Mouse (Mus musculus) heart, embryonic 15.5 days (tissue): ENCODE results near the gene Tnfsf10. TPM values are rescaled to one million over a fixed set of nuclear protein-coding genes. Genes with fewer than 3 reads are reported as not detected.
"Not testable (repeated sequence)": the region's sequence is repeated elsewhere in the genome, so short reads cannot be mapped to it uniquely, and the experiment has no call there.

Experiments
- ATAC-seq: fragments of 200-750 bp; cut with Nextera tagmentation; replicated peaks from 2 replicates; pipeline ENCODE4 v1.8.0; 2017; ENCODE audit warnings: low read depth, moderate TSS enrichment; ENCODE audit not compliant: insufficient number of reproducible peaks, insufficient read depth, low FRiP score
- H3K27ac ChIP-seq: fragments of 300-500 bp; sonication (generic); 2 replicates; pipeline ENCODE4 v1.5.1; 2015; ENCODE audit warnings: mild to moderate bottlenecking, inconsistent platforms
- H3K27me3 ChIP-seq: fragments of 300-500 bp; sonication (generic); 2 replicates; pipeline ENCODE4 v1.6.1; 2015; ENCODE audit warnings: inconsistent platforms
- H3K36me3 ChIP-seq: fragments of 300-500 bp; sonication (generic); 2 replicates; pipeline ENCODE4 v1.6.1; 2015; ENCODE audit warnings: mild to moderate bottlenecking, inconsistent platforms
- H3K4me1 ChIP-seq: fragments of 300-500 bp; sonication (generic); replicated peaks from 2 replicates; pipeline ENCODE4 v1.6.1; 2015; ENCODE audit warnings: inconsistent platforms
- H3K4me2 ChIP-seq: fragments of 300-500 bp; sonication (generic); 2 replicates; pipeline ENCODE4 v1.6.1; 2015; ENCODE audit warnings: inconsistent platforms, mild to moderate bottlenecking, moderate library complexity
- H3K4me3 ChIP-seq: fragments of 300-500 bp; sonication (generic); 2 replicates; pipeline ENCODE4 v1.5.1; 2015; ENCODE audit warnings: mild to moderate bottlenecking, inconsistent platforms
- H3K9ac ChIP-seq: fragments of 300-500 bp; sonication (generic); 2 replicates; pipeline ENCODE4 v1.6.1; 2015; ENCODE audit warnings: mild to moderate bottlenecking, inconsistent platforms
- H3K9me3 ChIP-seq: fragments of 300-500 bp; sonication (generic); replicated peaks from 2 replicates; pipeline ENCODE4 v1.6.1; 2016; ENCODE audit warnings: inconsistent platforms
- WGBS: fragments of 180-500 bp; shearing (Covaris S2); methylation state at CpG from one replicate; pipeline ENCODE4 v1.1.7; 2015; ENCODE audit warnings: mixed read lengths; 5-methylcytosine and 5-hydroxymethylcytosine counted together
- polyA plus RNA-seq: library from polyadenylated mRNA; unstranded; fragments of >200 nt; fragmentation: Nextera tagmentation; extraction: Ambion mirVana; gene quantifications from 2 replicates; pipeline ENCODE4 v1.2.1, GENCODE M21; 2015

The Tnfsf10 gene
- polyA plus RNA-seq, 1 experiment from 2014 or later: 0.20 TPM

GRCm38 (mm10) chr3:27284227-27284626 is 32.6 kb upstream of the Tnfsf10 start:
- Histone ChIP-seq H3K9me3 (no peaks in the 10 kb centered on the region), H3K27ac (no peak overlapping the region), H3K4me2 (no peak overlapping the region), H3K4me3 (no peak overlapping the region), H3K36me3 (no peaks in the 10 kb centered on the region), H3K27me3 (no peaks in the 10 kb centered on the region; the same call in 1 of the 2 replicates), H3K9ac (no peak overlapping the region), H3K4me1 (peaks cover 30% of the 10 kb centered on the region)
- ATAC-seq: no peak
- WGBS: 87% methylated on average over 5 of the region's 5 CpGs

GRCm38 (mm10) chr3:27285072-27285471 is 31.8 kb upstream of the Tnfsf10 start:
- Histone ChIP-seq H3K36me3 (no peaks in the 10 kb centered on the region), H3K27me3 (no peaks in the 10 kb centered on the region; the same call in 1 of the 2 replicates), H3K9ac (no peak overlapping the region), H3K27ac (no peak overlapping the region), H3K9me3 (no peaks in the 10 kb centered on the region), H3K4me3 (no peak overlapping the region), H3K4me1 (peaks cover 31% of the 10 kb centered on the region), H3K4me2 (no peak overlapping the region)
- 56% methylated on average over 9 of the region's 9 CpGs for WGBS
- ATAC-seq: 0 out of 2 replicates have a peak, but pooled peaks have one; percentile 23

- Histone ChIP-seq H3K4me2 (no peak overlapping the region), H3K36me3 (no peaks in the 10 kb centered on the region), H3K4me3 (no peak overlapping the region), H3K9me3 (no peaks in the 10 kb centered on the region), H3K27ac (no peak overlapping the region), H3K4me1 (peaks cover 12% of the 10 kb centered on the region), H3K9ac (no peak overlapping the region), H3K27me3 (no peaks in the 10 kb centered on the region; the same call in 1 of the 2 replicates)
- ATAC-seq: no peak
- 55% methylated on average over 2 of the region's 2 CpGs for WGBS
Observed at GRCm38 (mm10) chr3:27288301-27288700, 28.5 kb upstream of the Tnfsf10 start.

DNA sequence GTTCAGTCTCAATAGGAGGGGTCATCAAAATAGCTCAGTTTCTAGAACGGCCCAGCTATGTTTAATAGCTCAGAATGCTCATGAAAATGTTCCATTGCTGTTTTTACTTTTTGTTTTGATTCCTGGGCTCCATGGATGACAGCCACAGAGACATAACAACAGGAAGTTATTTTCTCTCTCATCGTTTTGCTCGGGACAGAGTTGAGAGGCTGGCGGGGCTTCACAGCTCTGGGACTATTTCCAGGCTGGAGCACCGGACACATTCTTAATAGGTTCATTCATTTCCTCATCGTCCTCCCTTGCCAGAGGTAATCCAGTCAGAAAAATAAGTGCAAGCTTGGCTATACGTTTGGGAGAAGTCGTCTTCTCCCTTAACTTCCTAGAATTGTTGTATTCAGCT is 27.9 kb upstream of the Tnfsf10 start:
- Histone ChIP-seq H3K4me3 (no peak overlapping the region), H3K36me3 (no peaks in the 10 kb centered on the region), H3K27ac (peak overlapping the region; percentile 40; the same call in 1 of the 2 replicates), H3K4me2 (peak overlapping the region; percentile 23; the same call in 1 of the 2 replicates), H3K27me3 (no peaks in the 10 kb centered on the region; the same call in 1 of the 2 replicates), H3K9ac (no peak overlapping the region), H3K9me3 (no peaks in the 10 kb centered on the region), H3K4me1 (peaks cover 8% of the 10 kb centered on the region; the same call in 1 of the 2 replicates)
- no peak for ATAC-seq
- 23% methylated on average over 8 of the region's 8 CpGs for WGBS

DNA sequence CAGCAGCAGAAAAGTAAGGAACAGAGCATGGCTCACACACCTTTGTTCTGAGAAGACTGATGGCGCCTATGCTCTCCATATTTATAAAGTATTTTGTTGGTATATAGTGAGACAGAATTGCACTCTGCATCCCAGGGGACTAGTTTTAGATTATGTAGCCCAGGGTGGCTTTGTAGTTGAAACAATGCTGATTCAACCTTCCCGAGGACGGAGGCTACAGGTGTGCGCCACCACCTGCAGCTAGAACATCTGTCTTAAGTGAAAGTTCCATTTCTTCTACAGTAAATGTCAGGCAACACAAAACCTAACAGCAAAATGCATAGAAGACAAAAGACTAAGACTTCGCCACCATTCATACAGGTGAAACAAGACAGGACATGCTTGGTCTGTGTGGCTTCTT is 26.5 kb upstream of the Tnfsf10 start:
- Histone ChIP-seq H3K4me3 (no peak overlapping the region), H3K36me3 (no peaks in the 10 kb centered on the region), H3K4me1 (peaks cover 8% of the 10 kb centered on the region; the same call in 1 of the 2 replicates), H3K4me2 (no peak overlapping the region), H3K27me3 (no peaks in the 10 kb centered on the region; the same call in 1 of the 2 replicates), H3K9ac (no peak overlapping the region), H3K27ac (no peak overlapping the region), H3K9me3 (no peaks in the 10 kb centered on the region)
- WGBS: 86% methylated on average over 5 of the region's 5 CpGs
- ATAC-seq: no peak

DNA sequence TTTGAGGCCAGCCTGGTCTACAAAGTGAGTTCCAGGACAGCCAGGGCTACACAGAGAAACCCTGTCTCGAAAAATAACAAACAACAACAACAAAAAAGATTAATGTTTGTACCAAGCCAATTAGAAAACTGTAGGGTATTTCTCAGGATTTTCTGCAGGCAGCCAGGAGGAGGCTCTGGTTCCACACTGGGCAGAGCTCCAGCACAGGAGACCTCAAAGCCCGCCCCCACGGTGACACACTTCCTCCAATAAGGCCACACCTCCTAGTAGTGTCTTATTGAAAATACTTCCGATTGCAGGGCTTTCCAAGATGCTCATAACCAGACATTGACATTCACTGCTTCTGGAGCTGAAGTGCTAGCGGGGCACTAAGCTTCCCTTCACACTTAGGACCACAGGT is 25.9 kb upstream of the Tnfsf10 start:
- WGBS: 80% methylated on average over 5 of the region's 5 CpGs

DNA sequence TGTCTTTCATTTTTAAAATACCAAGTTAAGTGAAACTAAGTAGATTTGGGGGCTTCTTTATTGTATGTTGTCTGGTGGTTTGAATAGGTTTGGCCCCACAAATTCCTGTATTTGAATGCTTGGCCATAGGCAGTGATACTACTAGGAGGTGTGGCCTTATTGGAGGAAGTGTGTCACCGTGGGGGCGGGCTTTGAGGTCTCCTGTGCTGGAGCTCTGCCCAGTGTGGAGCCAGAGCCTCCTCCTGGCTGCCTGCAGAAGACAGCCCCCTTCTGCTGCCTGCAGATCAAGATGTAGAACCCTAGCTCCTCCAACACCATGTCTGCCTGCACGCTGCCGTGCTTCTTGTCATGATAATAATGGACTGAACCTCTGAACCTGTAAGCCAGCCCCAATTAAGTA is 25.4 kb upstream of the Tnfsf10 start:
- not testable (repeated sequence) for H3K4me3 ChIP-seq, H3K9me3 ChIP-seq, H3K27ac ChIP-seq, H3K36me3 ChIP-seq, ATAC-seq, H3K4me1 ChIP-seq, H3K4me2 ChIP-seq, H3K27me3 ChIP-seq, H3K9ac ChIP-seq
- 73% methylated on average over 4 of the region's 4 CpGs for WGBS

More for the DNA sequence above, 25.9 kb upstream of the Tnfsf10 start:
- H3K4me1 ChIP-seq, H3K4me2 ChIP-seq, H3K27me3 ChIP-seq, H3K36me3 ChIP-seq, H3K9me3 ChIP-seq, H3K4me3 ChIP-seq, ATAC-seq, H3K9ac ChIP-seq, H3K27ac ChIP-seq: not testable (repeated sequence)

- no peak overlapping the region for H3K27ac ChIP-seq
- peaks cover 5% of the 10 kb centered on the region; the same call in 1 of the 2 replicates for H3K4me1 ChIP-seq
- H3K27me3 ChIP-seq: no peaks in the 10 kb centered on the region
- H3K36me3 ChIP-seq: no peaks in the 10 kb centered on the region
- H3K4me2 ChIP-seq: no peak overlapping the region
- H3K9me3 ChIP-seq: no peaks in the 10 kb centered on the region
- 65% methylated on average over 7 of the region's 7 CpGs for WGBS
- ATAC-seq: no peak
- no peak overlapping the region for H3K4me3 ChIP-seq
- H3K9ac ChIP-seq: no peak overlapping the region
Observed at GRCm38 (mm10) chr3:27293645-27294385, 23.0 kb upstream of the Tnfsf10 start.

DNA sequence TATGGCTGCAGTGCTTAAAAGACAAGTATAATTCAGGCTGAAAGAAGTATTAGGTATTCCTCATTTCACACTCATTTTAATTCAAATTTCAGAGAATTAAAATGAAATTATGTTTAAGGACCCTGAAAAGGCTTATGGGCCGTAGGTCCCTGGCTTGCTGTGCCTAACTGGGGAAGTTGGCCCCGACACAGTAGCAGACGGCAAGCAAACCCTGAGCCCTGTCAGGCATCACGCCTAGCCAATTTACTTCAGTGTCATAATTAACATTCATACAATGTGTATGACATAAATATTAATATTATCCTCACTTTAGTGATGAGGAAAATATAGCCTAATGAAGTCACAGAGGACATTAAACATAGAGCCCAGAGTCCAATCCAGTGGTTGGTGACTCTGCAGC is 16.4 kb upstream of the Tnfsf10 start:
- Histone ChIP-seq H3K9ac (no peak overlapping the region), H3K27ac (no peak overlapping the region), H3K27me3 (no peaks in the 10 kb centered on the region), H3K4me2 (no peak overlapping the region), H3K4me3 (no peak overlapping the region), H3K9me3 (no peaks in the 10 kb centered on the region), H3K4me1 (no peaks in the 10 kb centered on the region), H3K36me3 (no peaks in the 10 kb centered on the region)
- ATAC-seq: no peak
- 84% methylated on average over 4 of the region's 4 CpGs for WGBS

DNA sequence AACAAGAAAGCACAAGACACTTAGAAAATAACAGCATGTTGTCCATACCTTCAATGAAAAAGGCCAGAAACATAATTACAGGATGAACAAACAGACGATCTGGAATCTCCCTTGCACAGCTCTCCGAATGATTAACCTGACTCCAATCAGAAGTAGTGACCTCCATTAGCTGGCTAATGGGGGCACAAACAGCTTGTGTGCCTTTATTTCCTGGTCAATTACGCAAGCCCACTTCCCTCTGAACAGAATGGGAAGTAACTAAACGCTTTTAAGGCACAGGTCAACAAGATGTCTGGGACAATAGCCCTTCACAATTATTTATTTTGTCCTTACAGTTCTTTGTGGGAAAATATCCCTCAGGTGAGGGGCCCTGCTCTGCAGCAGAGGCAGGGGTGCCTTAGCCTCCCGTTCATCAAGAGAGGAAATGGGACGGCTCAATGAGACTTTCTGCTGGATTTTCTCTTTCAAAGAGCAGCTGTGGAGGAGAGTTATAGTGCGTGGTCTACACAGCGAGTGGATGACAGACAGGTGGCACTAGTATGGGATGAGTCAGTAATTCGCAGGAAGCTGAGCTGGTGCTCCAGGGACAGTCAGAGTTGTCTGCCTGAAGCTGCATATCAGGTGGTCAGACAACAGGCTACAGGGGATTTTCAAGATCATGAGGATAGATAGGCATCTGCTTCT is 14.3 kb upstream of the Tnfsf10 start:
- no peak for ATAC-seq
- H3K27me3 ChIP-seq: no peaks in the 10 kb centered on the region
- no peak overlapping the region for H3K4me3 ChIP-seq
- no peaks in the 10 kb centered on the region for H3K4me1 ChIP-seq
- no peak overlapping the region for H3K9ac ChIP-seq
- WGBS: 74% methylated on average over 9 of the region's 9 CpGs
- H3K36me3 ChIP-seq: no peaks in the 10 kb centered on the region
- no peak overlapping the region for H3K27ac ChIP-seq
- H3K4me2 ChIP-seq: no peak overlapping the region
- H3K9me3 ChIP-seq: no peaks in the 10 kb centered on the region

DNA sequence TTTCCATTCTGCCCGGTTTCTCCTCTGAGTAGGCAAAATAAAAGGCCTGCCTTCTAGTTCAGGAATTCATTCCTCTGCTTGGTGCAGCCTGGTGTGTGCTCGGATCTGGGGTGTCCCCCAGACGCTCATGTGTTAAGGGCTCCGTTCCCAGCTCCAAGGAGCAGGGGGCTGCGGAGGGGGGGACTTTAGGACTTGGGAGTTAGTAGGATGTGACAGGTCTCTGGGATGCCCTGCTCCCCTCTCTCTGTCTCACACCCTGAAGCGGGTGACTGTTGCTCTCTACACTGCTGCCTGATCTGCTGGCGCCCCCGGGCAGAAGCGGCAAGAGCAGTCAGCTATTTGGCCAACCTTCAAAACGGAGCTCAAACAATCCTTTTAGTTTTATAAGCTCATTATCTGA is 10.0 kb upstream of the Tnfsf10 start:
- Histone ChIP-seq H3K36me3 (no peaks in the 10 kb centered on the region), H3K9ac (no peak overlapping the region), H3K4me2 (no peak overlapping the region), H3K27ac (no peak overlapping the region), H3K4me1 (no peaks in the 10 kb centered on the region), H3K27me3 (no peaks in the 10 kb centered on the region), H3K4me3 (no peak overlapping the region), H3K9me3 (no peaks in the 10 kb centered on the region)
- ATAC-seq: no peak
- 78% methylated on average over 10 of the region's 10 CpGs for WGBS
